Mouse (Mus musculus): Measurements from ENCODE around the gene Abhd12.
"Not testable (repeated sequence)": the region's sequence is repeated elsewhere in the genome, so short reads cannot be mapped to it uniquely, and the experiment has no call there.

Abhd12 gene

GRCm38 (mm10) chr2:150904272-150904935 is at the start of gene Abhd12:
Abhd12 (minus strand) TSS chr2:150904741.
- peak; percentile 98 for DNase-seq

- no peak for DNase-seq
These were observed 46.7 kb upstream of the Abhd12 start for GRCm38 (mm10) chr2:150951201-150951600.

- no peak for DNase-seq
These were observed 45.5 kb upstream of the Abhd12 start for GRCm38 (mm10) chr2:150950056-150950455.

DNA sequence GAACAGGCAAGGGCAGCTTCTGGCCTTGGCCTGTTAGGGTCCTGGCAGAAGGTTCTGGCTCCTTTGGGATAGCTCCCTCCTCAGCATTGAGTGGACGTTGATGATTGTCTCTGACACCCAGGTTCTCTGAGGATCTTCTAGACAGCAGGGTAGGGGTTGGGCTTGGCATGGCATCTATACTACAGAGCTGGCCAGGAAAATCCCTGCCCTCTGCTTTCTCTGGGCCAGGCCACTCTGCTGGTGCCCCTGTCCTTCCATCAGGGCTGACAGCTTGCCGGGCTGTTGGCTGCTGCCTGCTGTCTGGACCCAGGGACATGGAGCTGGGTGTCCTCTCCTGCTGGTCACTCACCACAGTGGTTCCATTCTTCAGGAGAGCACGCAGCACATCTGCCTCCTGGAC is 45.1 kb upstream of the Abhd12 start:
- no peak for DNase-seq

GRCm38 (mm10) chr2:150948786-150949185 is 44.2 kb upstream of the Abhd12 start:
- no peak for DNase-seq

- not testable (repeated sequence) for DNase-seq
These were observed 43.5 kb upstream of the Abhd12 start for GRCm38 (mm10) chr2:150947880-150948611.

DNA sequence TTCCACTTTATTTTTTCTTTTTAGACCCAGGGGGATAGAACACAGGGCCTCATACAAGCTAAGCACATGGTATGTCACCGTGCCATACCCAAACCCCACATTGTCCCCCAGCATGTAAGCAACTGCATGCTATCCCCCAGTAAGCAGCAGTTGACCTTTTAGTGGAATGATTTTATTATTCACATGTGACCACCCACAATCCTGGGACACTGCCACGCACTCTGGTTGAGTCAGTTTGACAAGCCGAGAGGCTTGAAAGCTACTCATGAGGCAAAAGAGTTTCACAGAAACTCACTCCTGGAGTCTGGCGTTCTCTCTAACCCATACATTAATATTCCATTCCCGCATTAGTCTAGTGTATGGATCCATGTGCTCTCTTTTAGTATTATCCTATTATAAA is 42.8 kb upstream of the Abhd12 start:
- DNase-seq = not testable (repeated sequence)

DNA sequence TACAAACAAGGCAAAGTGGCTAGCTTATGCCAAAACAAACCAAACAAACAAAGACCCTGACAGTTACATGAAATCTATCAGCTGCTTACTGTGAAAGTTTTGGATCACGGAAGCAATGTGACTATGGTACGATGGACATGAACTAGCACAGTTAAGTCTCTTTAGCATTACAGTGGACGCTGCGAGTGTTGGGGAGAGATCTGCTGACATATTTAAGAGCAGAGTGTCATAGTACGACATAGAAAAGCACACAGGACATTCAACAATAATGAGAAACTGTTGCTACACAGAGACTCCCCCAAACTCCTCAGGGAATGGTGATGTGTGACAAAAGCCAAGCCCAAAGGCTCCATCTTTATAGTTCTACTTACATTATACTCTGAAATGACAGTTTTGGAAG is 39.5 kb upstream of the Abhd12 start:
- DNase-seq = no peak

- DNase-seq = no peak
These were observed 30.1 kb upstream of the Abhd12 start for GRCm38 (mm10) chr2:150934659-150935058.

GRCm38 (mm10) chr2:150933482-150933881 is 28.9 kb upstream of the Abhd12 start:
- no peak for DNase-seq

GRCm38 (mm10) chr2:150930806-150931205 is 26.3 kb upstream of the Abhd12 start:
- no peak for DNase-seq

DNA sequence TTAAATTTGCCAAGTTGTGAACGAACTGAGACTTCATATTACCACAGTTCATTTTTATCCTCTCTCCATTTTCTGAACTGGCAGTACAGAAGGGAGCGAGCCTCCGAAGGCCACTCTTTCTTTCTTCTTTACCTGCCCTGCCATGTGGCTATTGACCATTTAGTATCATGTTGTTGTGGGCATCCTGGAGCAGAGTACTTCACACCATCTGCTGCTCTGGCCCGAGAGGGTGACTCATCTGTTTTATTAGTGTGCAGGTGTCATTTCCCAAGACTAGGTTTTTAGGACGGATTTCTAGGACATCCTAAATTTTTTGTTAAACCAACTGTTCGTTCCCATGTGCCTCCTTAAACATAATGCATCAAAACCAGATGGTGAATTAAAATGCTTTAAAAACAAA is 24.6 kb upstream of the Abhd12 start:
- DNase-seq = no peak

GRCm38 (mm10) chr2:150927038-150927720 is 22.6 kb upstream of the Abhd12 start:
- no peak for DNase-seq

DNA sequence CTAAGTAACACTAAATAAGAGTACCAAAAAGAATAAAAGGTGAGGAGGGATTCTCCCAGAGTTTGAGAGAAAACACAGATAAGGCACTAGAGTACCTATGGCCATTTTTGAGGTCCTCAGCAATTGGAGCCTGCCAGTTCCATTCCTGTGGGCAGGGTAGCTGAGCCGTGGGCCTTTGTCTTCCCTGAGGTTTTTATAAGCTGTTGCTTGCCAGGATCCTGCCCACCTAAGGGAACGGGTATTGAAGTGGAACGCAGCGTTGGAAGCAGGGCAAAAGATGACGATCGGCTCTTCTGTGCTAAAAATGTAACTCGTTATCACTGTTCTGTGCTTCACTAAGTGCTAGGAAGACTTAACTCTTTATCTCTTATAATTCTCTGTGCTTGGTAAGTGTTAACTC is 19.0 kb upstream of the Abhd12 start:
- DNase-seq = no peak

GRCm38 (mm10) chr2:150923026-150923425 is 18.5 kb upstream of the Abhd12 start:
- no peak for DNase-seq

DNA sequence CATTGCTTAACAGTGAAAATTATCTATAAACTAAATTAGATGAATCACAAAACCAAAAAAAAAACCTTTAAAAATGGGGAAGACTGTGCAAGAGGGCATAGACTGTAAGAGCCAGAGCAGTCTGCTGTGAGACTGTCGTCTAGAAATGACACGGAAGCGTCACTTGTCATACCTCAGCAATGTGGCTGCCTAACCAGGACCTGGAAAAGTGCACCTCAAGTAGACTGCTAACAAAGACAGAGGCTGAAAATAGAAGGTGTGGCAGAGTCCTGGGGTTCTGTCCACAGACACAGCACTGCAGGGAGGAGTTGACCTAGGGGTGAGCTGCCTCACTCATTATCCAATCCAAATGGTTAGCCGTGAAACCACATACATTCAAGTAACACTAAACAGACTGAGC is 17.6 kb upstream of the Abhd12 start:
- DNase-seq = no peak

DNA sequence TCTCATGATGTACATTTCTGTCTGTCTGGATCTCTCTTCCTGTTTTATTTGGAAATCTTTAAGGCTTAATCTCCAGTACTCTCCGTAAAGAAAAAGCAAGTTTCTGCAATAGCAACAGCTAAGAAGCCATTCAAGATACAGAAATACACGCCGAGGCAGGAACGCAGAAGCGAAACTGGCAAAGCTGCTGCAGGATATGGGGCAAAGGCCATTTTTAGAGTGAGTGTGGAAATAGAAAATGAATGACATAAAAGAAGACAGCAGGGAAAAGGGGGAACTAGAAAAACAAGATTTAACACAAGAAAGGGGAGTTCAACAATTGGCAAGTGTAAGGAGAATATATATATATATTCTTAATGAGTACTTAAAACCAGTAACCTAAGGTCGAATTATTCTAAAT is 17.2 kb upstream of the Abhd12 start:
- DNase-seq = no peak

DNA sequence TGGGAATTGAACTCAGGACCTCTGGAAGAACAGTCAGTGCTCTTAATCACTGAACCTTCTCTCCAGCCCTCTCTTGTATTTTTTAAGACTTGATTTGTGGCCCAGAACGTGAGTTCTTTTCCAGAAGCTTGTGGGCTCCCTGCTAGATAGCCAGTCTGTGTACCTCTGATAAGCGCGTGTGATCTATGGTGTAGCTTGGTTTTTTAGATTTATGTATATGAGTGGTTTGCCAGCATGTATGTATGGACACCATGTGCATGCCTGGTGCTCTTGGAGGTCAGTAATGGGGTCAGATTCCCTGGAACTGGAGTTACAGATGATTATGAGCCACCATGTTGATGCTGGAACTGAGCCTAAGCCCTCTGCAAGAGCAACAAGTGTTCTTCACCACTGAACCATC is 16.0 kb upstream of the Abhd12 start:
- no peak for DNase-seq

- no peak for DNase-seq
These were observed 14.2 kb upstream of the Abhd12 start for GRCm38 (mm10) chr2:150918720-150919119.

- DNase-seq = no peak
These were observed 11.2 kb upstream of the Abhd12 start for GRCm38 (mm10) chr2:150915786-150916185.

DNA sequence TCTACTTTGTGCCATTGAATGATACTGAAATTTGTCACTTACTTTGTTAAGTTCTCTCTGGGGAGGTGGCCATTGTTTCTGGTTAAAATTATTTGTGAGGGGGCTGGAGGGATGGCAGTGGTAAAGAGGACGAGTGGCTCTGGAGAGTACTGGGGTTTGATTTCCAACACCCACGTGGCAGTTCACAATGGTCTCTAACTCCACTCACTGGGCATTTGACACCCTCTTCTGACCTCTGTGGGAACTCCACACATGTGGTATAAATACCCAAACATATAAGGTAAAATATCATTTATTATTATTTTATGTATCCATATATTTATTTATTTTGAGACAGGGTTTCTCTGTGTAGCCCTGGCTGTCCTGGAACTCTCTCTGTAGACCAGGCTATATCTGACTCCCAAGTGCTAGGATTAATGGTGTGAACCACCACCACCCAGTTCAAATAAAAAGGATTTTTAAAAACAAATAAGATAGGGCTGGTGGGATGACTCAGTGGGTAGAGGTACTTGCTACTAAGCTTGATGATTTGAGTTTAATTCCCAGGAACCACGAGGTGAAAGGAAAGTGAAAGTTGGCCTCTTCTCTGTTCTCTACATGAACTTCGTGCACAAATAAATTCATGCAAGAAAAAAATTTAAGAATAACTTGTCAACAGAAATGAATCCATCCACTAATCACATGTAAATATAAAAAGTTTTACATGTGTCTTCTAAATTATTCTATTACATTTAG is 10.4 kb upstream of the Abhd12 start:
- DNase-seq = no peak

- no peak for DNase-seq
These were observed 5.8 kb upstream of the Abhd12 start for GRCm38 (mm10) chr2:150910295-150910881.

All from lung, adult 18-20 months (tissue).